Mouse (Mus musculus) heart, embryonic 11.5 days (tissue): ENCODE data around the gene Ndufb10. TPM values are rescaled to one million over a fixed set of nuclear protein-coding genes. Genes with fewer than 3 reads are reported as not detected.

Experiments used
- ATAC-seq: fragments of 200-750 bp; cut with Nextera tagmentation; replicated peaks from 2 replicates; pipeline ENCODE4 v1.8.0; 2017; ENCODE audit warnings: moderate library complexity; ENCODE audit not compliant: insufficient number of reproducible peaks, low FRiP score, low TSS enrichment
- H3K27ac ChIP-seq: fragments of 300-500 bp; sonication (generic); 2 replicates; pipeline ENCODE4 v1.5.1; 2014; ENCODE audit warnings: mild to moderate bottlenecking, low read depth, low read length
- H3K27me3 ChIP-seq: fragments of 300-500 bp; sonication (generic); 2 replicates; pipeline ENCODE4 v1.6.1; 2014; ENCODE audit warnings: mild to moderate bottlenecking, low read length, mixed read lengths; ENCODE audit not compliant: control insufficient read depth, insufficient read depth
- H3K36me3 ChIP-seq: fragments of 300-500 bp; sonication (generic); 2 replicates; pipeline ENCODE4 v1.6.1; 2014; ENCODE audit warnings: mild to moderate bottlenecking, low read length, moderate library complexity, mixed read lengths; ENCODE audit not compliant: control insufficient read depth, insufficient read depth
- H3K4me1 ChIP-seq: fragments of 300-500 bp; sonication (generic); 2 replicates; pipeline ENCODE4 v1.6.1; 2014; ENCODE audit warnings: low read length; ENCODE audit not compliant: control insufficient read depth, insufficient read depth
- H3K4me2 ChIP-seq: fragments of 300-500 bp; sonication (generic); 2 replicates; pipeline ENCODE4 v1.6.1; 2014; ENCODE audit warnings: mild to moderate bottlenecking, moderate library complexity
- H3K4me3 ChIP-seq: fragments of 300-500 bp; sonication (generic); 2 replicates; pipeline ENCODE4 v1.5.1; 2014; ENCODE audit warnings: low read depth, low read length
- H3K9ac ChIP-seq: fragments of 300-500 bp; sonication (generic); 2 replicates; pipeline ENCODE4 v1.6.1; 2014; ENCODE audit warnings: mild to moderate bottlenecking, low read depth, low read length, moderate library complexity
- H3K9me3 ChIP-seq: fragments of 300-500 bp; sonication (generic); replicated peaks from 2 replicates; pipeline ENCODE4 v1.6.1; 2016; ENCODE audit warnings: low read length; ENCODE audit not compliant: control insufficient read depth
- WGBS: fragments of 180-500 bp; shearing (Covaris S2); extraction: QIAGEN DNeasy Blood & Tissue Kit; methylation state at CpG from one replicate; pipeline ENCODE4 v1.1.7; 2014; ENCODE audit not compliant: insufficient replicate concordance; 5-methylcytosine and 5-hydroxymethylcytosine counted together
- polyA plus RNA-seq: library from polyadenylated mRNA; unstranded; fragments of >200 nt; fragmentation: Nextera tagmentation; extraction: Ambion mirVana; gene quantifications from 2 replicates; pipeline ENCODE4 v1.2.1, GENCODE M21; 2014

The Ndufb10 gene
- polyA plus RNA-seq, 1 experiment from 2014 or later: 401 TPM

- H3K9me3 ChIP-seq: no peaks in the 10 kb centered on the region
- H3K27ac ChIP-seq: no peak overlapping the region
- H3K27me3 ChIP-seq: no peaks in the 10 kb centered on the region
- H3K4me3 ChIP-seq: no peak overlapping the region
- no peak for ATAC-seq
- WGBS: 90% methylated on average over 3 of the region's 3 CpGs
- H3K4me1 ChIP-seq: peaks cover 9% of the 10 kb centered on the region
- no peak overlapping the region for H3K9ac ChIP-seq
- no peak overlapping the region for H3K4me2 ChIP-seq
- H3K36me3 ChIP-seq: peaks cover 29% of the 10 kb centered on the region
These were observed 18.5 kb downstream of the Ndufb10 start for GRCm38 (mm10) chr17:24705821-24706220.

- WGBS: 87% methylated on average over 9 of the region's 9 CpGs
- peaks cover 2% of the 10 kb centered on the region; the same call in 1 of the 2 replicates for H3K27me3 ChIP-seq
- no peak overlapping the region for H3K27ac ChIP-seq
- no peak for ATAC-seq
- H3K9me3 ChIP-seq: no peaks in the 10 kb centered on the region
- H3K9ac ChIP-seq: no peak overlapping the region
- no peak overlapping the region for H3K4me3 ChIP-seq
- H3K4me2 ChIP-seq: no peak overlapping the region
- H3K4me1 ChIP-seq: peaks cover 17% of the 10 kb centered on the region
- H3K36me3 ChIP-seq: peaks cover 36% of the 10 kb centered on the region
These were observed 23.0 kb downstream of the Ndufb10 start for GRCm38 (mm10) chr17:24701251-24701650.

DNA sequence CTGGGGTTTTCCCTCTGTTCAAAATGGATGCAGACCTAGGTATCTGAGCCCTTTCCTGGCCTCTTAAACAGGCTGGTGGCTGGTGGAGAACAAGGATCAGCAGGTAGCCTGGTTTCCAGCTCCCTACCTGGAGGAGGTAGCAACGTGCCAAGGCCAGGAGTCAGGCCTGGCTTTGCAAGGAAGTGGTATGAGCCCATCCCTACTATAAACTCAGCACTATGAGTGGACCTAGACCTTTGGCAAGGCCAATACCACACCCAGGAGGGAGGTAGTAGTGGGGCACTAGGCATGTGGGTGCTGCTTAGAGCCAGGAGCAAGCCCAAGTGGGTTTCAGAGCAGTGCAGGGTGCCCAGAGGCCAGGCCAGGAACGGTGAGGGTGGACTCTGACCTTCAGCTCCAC lies 24.8 kb downstream of the Ndufb10 start:
- WGBS: 64% methylated on average over 2 of the region's 2 CpGs
- H3K4me2 ChIP-seq: no peak overlapping the region

DNA sequence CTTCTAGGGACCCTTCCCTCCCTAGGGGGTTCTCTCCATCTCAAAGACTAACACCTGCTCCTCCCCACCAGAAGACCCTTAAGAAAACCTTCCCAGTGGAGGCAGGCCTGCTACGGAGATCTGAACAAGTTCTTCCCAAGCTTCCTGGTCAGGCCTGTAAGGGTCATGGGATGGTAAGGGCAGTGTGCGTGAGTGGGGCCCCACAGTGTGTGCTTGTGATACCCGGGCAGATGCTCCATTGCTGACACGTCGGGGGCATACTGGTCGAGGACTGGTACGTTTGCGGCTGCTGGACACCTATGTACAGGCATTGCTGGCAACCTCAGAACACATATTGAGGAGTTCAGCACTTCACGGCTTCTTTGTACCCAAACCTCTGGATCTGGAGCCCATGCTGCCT lies 25.6 kb downstream of the Ndufb10 start:
- peaks cover 2% of the 10 kb centered on the region; the same call in 1 of the 2 replicates for H3K27me3 ChIP-seq
- H3K9ac ChIP-seq: no peak overlapping the region
- H3K27ac ChIP-seq: no peak overlapping the region
- H3K9me3 ChIP-seq: no peaks in the 10 kb centered on the region
- peaks cover 14% of the 10 kb centered on the region for H3K4me1 ChIP-seq
- no peak for ATAC-seq
- no peak overlapping the region for H3K4me2 ChIP-seq
- peaks cover 25% of the 10 kb centered on the region for H3K36me3 ChIP-seq
- H3K4me3 ChIP-seq: no peak overlapping the region
- WGBS: 67% methylated on average over 9 of the region's 9 CpGs

More for the DNA sequence above, 24.8 kb downstream of the Ndufb10 start:
- Histone ChIP-seq H3K9me3 (no peaks in the 10 kb centered on the region), H3K4me3 (no peak overlapping the region), H3K36me3 (peaks cover 31% of the 10 kb centered on the region), H3K4me1 (peaks cover 14% of the 10 kb centered on the region), H3K27ac (no peak overlapping the region), H3K27me3 (peaks cover 2% of the 10 kb centered on the region; the same call in 1 of the 2 replicates), H3K9ac (no peak overlapping the region)
- ATAC-seq: no peak

DNA sequence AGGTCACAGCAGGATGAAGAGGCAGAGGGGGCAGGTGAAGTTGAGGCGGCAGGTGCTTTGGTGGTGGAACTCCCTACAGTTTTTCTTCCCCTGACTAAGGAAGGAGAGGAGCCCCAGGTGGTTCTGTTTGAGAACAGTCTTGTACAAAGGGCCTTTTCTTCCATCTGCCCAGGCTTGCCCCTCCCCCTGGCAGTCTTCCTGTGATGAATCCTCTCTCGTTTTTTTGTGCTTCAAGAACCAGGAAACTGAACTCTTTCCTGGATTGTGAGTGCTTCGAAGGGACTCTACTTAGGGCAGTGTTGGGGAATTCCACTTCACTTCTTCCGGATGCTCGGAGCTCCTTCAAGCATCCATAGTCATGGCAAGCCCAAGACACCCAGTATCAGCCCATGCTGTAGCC lies 26.3 kb downstream of the Ndufb10 start:
- Histone ChIP-seq H3K27ac (no peak overlapping the region), H3K27me3 (peaks cover 2% of the 10 kb centered on the region; the same call in 1 of the 2 replicates)
- WGBS: 20% methylated on average over 5 of the region's 5 CpGs

GRCm38 (mm10) chr17:24696011-24696697 lies 28.1 kb downstream of the Ndufb10 start, which contains the start of the genes Gfer and Noxo1:
Gene Gfer, minus strand, starts transcription at chr17:24696156.
Gene Noxo1, plus strand, starts transcription at chr17:24696234.
- Histone ChIP-seq H3K27me3 (peaks cover 3% of the 10 kb centered on the region), H3K9ac (peak within 1 kb of the TSS; percentile 90), H3K27ac (peak within 1 kb of the TSS; percentile 78), H3K36me3 (peaks cover 14% of the 10 kb centered on the region), H3K9me3 (no peaks in the 10 kb centered on the region), H3K4me1 (peaks cover 14% of the 10 kb centered on the region), H3K4me3 (peak within 1 kb of the TSS; percentile 90), H3K4me2 (peak within 1 kb of the TSS; percentile 89)
- WGBS: under 1% methylated on average over 64 of the region's 76 CpGs
- peak; percentile 93 for ATAC-seq

More for the DNA sequence above, 26.3 kb downstream of the Ndufb10 start:
- peaks cover 23% of the 10 kb centered on the region for H3K36me3 ChIP-seq
- no peaks in the 10 kb centered on the region for H3K9me3 ChIP-seq
- H3K4me2 ChIP-seq: no peak overlapping the region
- peaks cover 14% of the 10 kb centered on the region for H3K4me1 ChIP-seq
- H3K9ac ChIP-seq: no peak overlapping the region
- H3K4me3 ChIP-seq: no peak overlapping the region
- no peak for ATAC-seq

DNA sequence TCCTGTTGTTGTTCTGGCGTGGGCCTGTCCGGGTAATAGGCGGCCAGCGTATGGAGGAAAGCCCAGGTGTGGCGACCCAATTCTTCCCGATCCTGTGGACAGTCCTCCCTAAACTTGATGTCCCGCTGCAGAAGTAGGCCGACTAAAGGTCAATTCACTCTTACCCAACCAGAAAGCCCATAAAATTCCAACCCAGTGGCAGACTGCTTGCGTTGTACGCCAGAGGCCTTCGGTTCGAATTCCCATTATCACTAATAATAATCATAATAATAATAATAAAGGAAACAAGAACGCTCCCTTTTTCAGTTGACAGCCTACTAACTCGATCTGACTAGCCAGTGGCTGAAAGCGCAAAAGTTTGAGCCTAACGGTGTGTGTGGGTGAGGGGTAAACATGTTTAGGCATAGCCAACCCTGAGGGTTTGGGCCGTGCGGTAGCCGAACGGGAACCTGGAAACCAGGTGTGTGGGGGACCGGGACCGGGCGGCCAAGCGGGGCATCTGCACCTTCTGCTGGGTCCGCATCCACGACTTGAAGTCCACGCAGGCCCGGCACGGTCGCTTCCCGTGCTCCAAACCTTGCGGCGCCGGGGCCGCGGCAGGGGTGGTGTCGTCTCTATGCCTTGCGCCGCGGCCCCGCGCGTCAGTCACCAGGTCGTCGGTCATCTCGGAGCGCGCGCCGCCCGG lies 28.8 kb downstream of the Ndufb10 start:
- WGBS: 8% methylated on average over 45 of the region's 51 CpGs
- H3K9ac ChIP-seq: peak overlapping the region; percentile 90
- H3K27ac ChIP-seq: peak overlapping the region; percentile 78
- H3K27me3 ChIP-seq: peaks cover 9% of the 10 kb centered on the region
- peak; percentile 33; the same call in 1 of the 2 replicates for ATAC-seq
- H3K36me3 ChIP-seq: peaks cover 10% of the 10 kb centered on the region
- H3K4me1 ChIP-seq: peaks cover 14% of the 10 kb centered on the region
- H3K9me3 ChIP-seq: no peaks in the 10 kb centered on the region
- H3K4me2 ChIP-seq: peak overlapping the region; percentile 89
- peak overlapping the region; percentile 90 for H3K4me3 ChIP-seq

DNA sequence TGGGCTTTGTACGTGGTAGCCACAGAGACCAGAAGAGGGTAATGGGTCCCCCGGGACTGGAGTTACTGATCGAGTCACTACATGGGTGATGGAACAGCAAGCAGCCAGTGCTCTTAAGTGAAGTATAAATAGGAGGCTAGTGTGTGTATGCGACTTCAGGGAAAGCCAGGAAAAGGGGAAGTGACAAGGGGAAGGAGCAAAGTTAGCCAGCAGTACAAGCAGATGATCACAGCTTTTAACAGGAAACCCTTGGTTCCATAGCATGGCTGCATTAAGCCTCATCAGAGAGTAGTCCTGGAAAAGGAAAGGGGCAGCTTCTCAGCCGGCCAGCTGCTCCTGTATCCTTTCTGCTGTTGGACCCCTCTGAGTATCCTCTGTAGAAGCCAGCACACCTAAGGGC lies 31.9 kb downstream of the Ndufb10 start:
- H3K9ac ChIP-seq: no peak overlapping the region
- no peak overlapping the region for H3K4me3 ChIP-seq
- no peak for ATAC-seq
- 83% methylated on average over 5 of the region's 5 CpGs for WGBS
- H3K4me1 ChIP-seq: peaks cover 11% of the 10 kb centered on the region
- H3K36me3 ChIP-seq: 0 out of 2 replicates have a peak, but pooled peaks cover 5% of the 10 kb centered on the region
- peaks cover 38% of the 10 kb centered on the region for H3K27me3 ChIP-seq
- no peak overlapping the region for H3K4me2 ChIP-seq
- no peak overlapping the region for H3K27ac ChIP-seq
- H3K9me3 ChIP-seq: no peaks in the 10 kb centered on the region
